Mouse (Mus musculus) kidney, postnatal 25 days (tissue): ENCODE measurements at regions not wholly inside any gene's neighbourhood (a gene's known extent, or its start where the extent isn't known, plus 50 kb on each side); places are given as distances from the start of the nearest gene placed in this dataset.

ENCODE experiments used
- DNase-seq, 2 experiments: peaks; one replicate each; pipeline ENCODE4 v3.0.0; 2021; ENCODE audit warnings: mixed read lengths in 2 of 2

GRCm38 (mm10) chr12:28380203-28380602 lies 172.0 kb downstream of the Dcdc2c start:
- DNase-seq: no peak

GRCm38 (mm10) chr12:28377968-28378367 lies 174.2 kb downstream of the Dcdc2c start:
- DNase-seq: no peak

- DNase-seq: no peak
These were observed 174.8 kb downstream of the Dcdc2c start for GRCm38 (mm10) chr12:28377373-28377772.

GRCm38 (mm10) chr12:28376770-28377169 lies 175.4 kb downstream of the Dcdc2c start:
- DNase-seq: no peak

- DNase-seq: no peak
These were observed 186.9 kb downstream of the Dcdc2c start for GRCm38 (mm10) chr12:28365304-28365703.

GRCm38 (mm10) chr12:28358737-28359333 lies 193.4 kb downstream of the Dcdc2c start:
- peak in 1 of 2 experiments; percentile 5 for DNase-seq

GRCm38 (mm10) chr12:28357764-28358163 lies 194.4 kb downstream of the Dcdc2c start:
- no peak for DNase-seq

- DNase-seq: no peak
These were observed 199.1 kb downstream of the Dcdc2c start for GRCm38 (mm10) chr12:28353140-28353539.

- no peak for DNase-seq
These were observed 199.6 kb downstream of the Dcdc2c start for GRCm38 (mm10) chr12:28352571-28352970.

GRCm38 (mm10) chr12:28342735-28343134 lies 209.5 kb downstream of the Dcdc2c start:
- DNase-seq: no peak

GRCm38 (mm10) chr12:28332591-28332990 lies 219.6 kb downstream of the Dcdc2c start:
- DNase-seq: no peak

GRCm38 (mm10) chr12:28331843-28332242 lies 220.4 kb downstream of the Dcdc2c start:
- no peak for DNase-seq

- DNase-seq: no peak
These were observed 228.5 kb downstream of the Dcdc2c start for GRCm38 (mm10) chr12:28323659-28324058.

GRCm38 (mm10) chr12:28309226-28309625 lies 243.0 kb downstream of the Dcdc2c start:
- DNase-seq: no peak

- DNase-seq: no peak
These were observed 250.1 kb downstream of the Dcdc2c start for GRCm38 (mm10) chr12:28302038-28302581.

GRCm38 (mm10) chr12:28288376-28288896 lies 263.8 kb downstream of the Dcdc2c start:
- DNase-seq: no peak

GRCm38 (mm10) chr12:28255524-28255923 lies 296.7 kb downstream of the Dcdc2c start:
- no peak for DNase-seq

GRCm38 (mm10) chr12:28250526-28250925 lies 301.7 kb downstream of the Dcdc2c start:
- DNase-seq: no peak

- DNase-seq: peak in 1 of 2 experiments; percentile 6
These were observed 303.4 kb downstream of the Dcdc2c start for GRCm38 (mm10) chr12:28248749-28249148.

GRCm38 (mm10) chr12:28248287-28248686 lies 303.9 kb downstream of the Dcdc2c start:
- no peak for DNase-seq

GRCm38 (mm10) chr12:28238016-28238415 lies 314.2 kb downstream of the Dcdc2c start:
- no peak for DNase-seq

GRCm38 (mm10) chr12:28237041-28237440 lies 315.2 kb downstream of the Dcdc2c start:
- DNase-seq: no peak

GRCm38 (mm10) chr12:28202847-28203246 lies 349.4 kb downstream of the Dcdc2c start:
- DNase-seq: no peak

- DNase-seq: no peak
These were observed 365.5 kb downstream of the Dcdc2c start for GRCm38 (mm10) chr12:28186695-28187094.

- DNase-seq: no peak
These were observed 370.9 kb downstream of the Dcdc2c start for GRCm38 (mm10) chr12:28181265-28181664.
